Mouse (Mus musculus): ENCODE measurements around the gene Cbfa2t2.

DNA sequence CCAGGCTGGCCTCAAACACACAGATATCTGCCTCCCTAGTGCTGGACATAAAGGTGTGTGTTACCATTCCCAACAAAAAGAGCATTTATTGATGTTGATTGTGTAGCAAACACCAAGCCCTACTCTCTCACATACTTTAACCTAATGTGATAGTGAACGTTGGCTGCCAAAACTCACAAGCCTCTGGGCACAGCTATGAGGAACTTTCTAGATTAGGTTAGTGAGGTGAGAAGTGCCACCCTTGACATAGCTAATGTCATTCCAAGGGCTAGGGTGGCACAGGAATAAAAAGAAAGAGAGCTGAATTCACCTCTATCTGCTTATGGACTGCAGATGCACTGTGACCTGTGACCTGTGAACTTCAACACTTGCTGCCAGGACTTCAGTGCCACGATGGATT, 39.8 kb upstream of the Cbfa2t2 start:
- TF ChIP-seq POLR2A (IDR thresholded peaks at IDR 0.05; ENCODE audit: borderline replicate concordance, extremely low read depth, low read depth, low read length) (no peak), CTCF (IDR thresholded peaks at IDR 0.05; ENCODE audit: insufficient read depth, low read length) (no peak)

Data from lung, adult 2 months (tissue).